Comparison of ENCODE assay signal across 15 mouse cellular contexts in the genomic region with DNA sequence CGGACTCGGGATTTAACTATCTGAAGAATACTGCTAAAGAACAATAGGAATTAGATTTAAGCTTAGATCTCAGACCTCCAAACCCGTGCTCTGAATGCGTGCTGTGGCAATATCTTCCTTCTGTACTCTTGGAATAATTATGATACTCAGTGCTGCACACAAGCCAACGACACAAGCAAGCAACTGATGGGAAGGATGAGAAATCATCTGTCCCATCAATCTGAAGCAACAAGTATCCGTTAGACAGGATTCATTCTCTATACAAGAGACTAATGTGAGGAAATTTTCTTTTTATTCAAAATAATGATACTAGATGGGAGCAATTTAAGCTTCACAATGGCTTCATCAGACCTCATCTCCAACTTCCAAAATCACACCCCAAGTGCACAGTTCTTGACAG.
"Had no signal": no experiment of that assay in that cellular context is flagged by ENCODE, and none has a peak within 500 bp of the region (broad histone marks: within the 10 kb centered on the region; RNA-seq: fewer than 3 reads in every experiment).

No protein-coding gene starts in this region.

- H3K27me3 ChIP-seq: neural tube, embryonic 13.5 days; neural tube, embryonic 15.5 days; stomach, embryonic 15.5 days had no signal

- DNase-seq: right cerebral cortex, adult 18-20 months; right cerebral cortex, postnatal 14 days; right cerebral cortex, postnatal 25 days; right cerebral cortex, postnatal 4 days; spleen, adult 18-20 months; thymus, adult 18-20 months; thymus, adult 2 months; thymus, postnatal 14 days; thymus, postnatal 25 days; thymus, postnatal 36 days; thymus, postnatal 4 days had no signal

- H3K36me3 ChIP-seq: neural tube, embryonic 13.5 days; neural tube, embryonic 15.5 days; stomach, embryonic 15.5 days had no signal

- H3K4me1 ChIP-seq: stomach, embryonic 15.5 days had no signal

- H3K9ac ChIP-seq: neural tube, embryonic 13.5 days; neural tube, embryonic 15.5 days; stomach, embryonic 15.5 days had no signal

- H3K4me2 ChIP-seq: neural tube, embryonic 13.5 days; neural tube, embryonic 15.5 days; stomach, embryonic 15.5 days had no signal

- H3K27ac ChIP-seq: neural tube, embryonic 13.5 days; neural tube, embryonic 15.5 days; stomach, embryonic 15.5 days; stomach, postnatal 0 days had no signal

- H3K9me3 ChIP-seq: neural tube, embryonic 13.5 days; neural tube, embryonic 15.5 days; stomach, embryonic 15.5 days had no signal

- H3K4me3 ChIP-seq: neural tube, embryonic 13.5 days; neural tube, embryonic 15.5 days; stomach, embryonic 15.5 days had no signal
